Mouse (Mus musculus) common myeloid progenitor, adult 5-6 weeks (primary cell): ENCODE measurements around the gene Sf3a1. TPM values are rescaled to one million over a fixed set of nuclear protein-coding genes. Genes with fewer than 3 reads are reported as not detected.

Source experiments
- ATAC-seq: replicated peaks from 2 replicates; pipeline ENCODE4 v1.8.0; 2016; ENCODE audit warnings: low read depth, mild to moderate bottlenecking, moderate TSS enrichment, inconsistent platforms; ENCODE audit not compliant: poor library complexity, severe bottlenecking
- total RNA-seq: library from RNA; stranded (forward); fragments of 200-1000, 187-1606 nt; gene quantifications from 2 replicates; pipeline ENCODE4 v1.2.3, GENCODE M21; 2017

The Sf3a1 gene
- total RNA-seq, 1 experiment from 2014 or later = 47.1 TPM

- ATAC-seq = peak; percentile 79
Measured at GRCm38 (mm10) chr11:4134986-4135935, 24.9 kb upstream of the Sf3a1 start, which contains the start of gene Rnf215. Gene Rnf215 (plus strand): TSS chr11:4135202.

- no peak for ATAC-seq
Measured at GRCm38 (mm10) chr11:4138964-4139363, 21.2 kb upstream of the Sf3a1 start.

- no peak for ATAC-seq
Measured at GRCm38 (mm10) chr11:4141505-4141904, 18.6 kb upstream of the Sf3a1 start.

GRCm38 (mm10) chr11:4142352-4142751, 17.8 kb upstream of the Sf3a1 start:
- ATAC-seq = no peak

GRCm38 (mm10) chr11:4143281-4144062, 16.7 kb upstream of the Sf3a1 start:
- ATAC-seq = no peak

- ATAC-seq = no peak
Measured at GRCm38 (mm10) chr11:4146381-4146780, 13.8 kb upstream of the Sf3a1 start.

- ATAC-seq = no peak
Measured at GRCm38 (mm10) chr11:4147098-4147497, 13.1 kb upstream of the Sf3a1 start.

GRCm38 (mm10) chr11:4148120-4148519, 12.0 kb upstream of the Sf3a1 start:
- ATAC-seq = no peak

GRCm38 (mm10) chr11:4148536-4149156, 11.5 kb upstream of the Sf3a1 start:
- ATAC-seq = no peak

- no peak for ATAC-seq
Measured at GRCm38 (mm10) chr11:4149886-4150285, 10.3 kb upstream of the Sf3a1 start.

GRCm38 (mm10) chr11:4153694-4154093, 6.5 kb upstream of the Sf3a1 start:
- no peak for ATAC-seq

GRCm38 (mm10) chr11:4155641-4156040, 4.5 kb upstream of the Sf3a1 start:
- ATAC-seq = no peak

GRCm38 (mm10) chr11:4158676-4159075, 1.5 kb upstream of the Sf3a1 start:
- ATAC-seq = no peak

GRCm38 (mm10) chr11:4160758-4161480, 769 bp downstream of the Sf3a1 start:
- 0 out of 2 replicates have a peak, but pooled peaks have one; percentile 8 for ATAC-seq

- ATAC-seq = no peak
Measured at GRCm38 (mm10) chr11:4164701-4165100, 4.6 kb downstream of the Sf3a1 start.

- no peak for ATAC-seq
Measured at GRCm38 (mm10) chr11:4166467-4167090, 6.4 kb downstream of the Sf3a1 start.

GRCm38 (mm10) chr11:4174586-4174985, 14.4 kb downstream of the Sf3a1 start:
- no peak for ATAC-seq

- ATAC-seq = no peak
Measured at GRCm38 (mm10) chr11:4177716-4178115, 17.6 kb downstream of the Sf3a1 start.

- no peak for ATAC-seq
Measured at GRCm38 (mm10) chr11:4182061-4182460, 21.9 kb downstream of the Sf3a1 start.
